Mouse (Mus musculus) kidney, embryonic 14.5 days (tissue): Measurements from ENCODE around the gene Il1f10. TPM values are rescaled to one million over a fixed set of nuclear protein-coding genes. Genes with fewer than 3 reads are reported as not detected.

Experiments
- ATAC-seq: fragments of 200-750 bp; cut with Nextera tagmentation; 2 replicates; pipeline ENCODE4 v1.8.0; 2017; ENCODE audit warnings: moderate number of reproducible peaks, mild to moderate bottlenecking, moderate TSS enrichment, moderate library complexity; ENCODE audit not compliant: low FRiP score, low TSS enrichment
- H3K27ac ChIP-seq: fragments of 300-500 bp; sonication (generic); 2 replicates; pipeline ENCODE4 v1.5.1; 2014; ENCODE audit warnings: low read depth, mild to moderate bottlenecking, low read length, moderate library complexity, mixed read lengths
- H3K27me3 ChIP-seq: fragments of 300-500 bp; sonication (generic); 2 replicates; pipeline ENCODE4 v1.6.1; 2014; ENCODE audit warnings: mild to moderate bottlenecking, low read length; ENCODE audit not compliant: control insufficient read depth, insufficient read depth
- H3K36me3 ChIP-seq: fragments of 300-500 bp; sonication (generic); 2 replicates; pipeline ENCODE4 v1.6.1; 2014; ENCODE audit warnings: low read length, mixed read lengths; ENCODE audit not compliant: control insufficient read depth, insufficient read depth
- H3K4me1 ChIP-seq: fragments of 300-500 bp; sonication (generic); 2 replicates; pipeline ENCODE4 v1.6.1; 2014; ENCODE audit warnings: low read length, mixed read lengths; ENCODE audit not compliant: control insufficient read depth, insufficient read depth
- H3K4me2 ChIP-seq: fragments of 300-500 bp; sonication (generic); replicated peaks from 2 replicates; pipeline ENCODE4 v1.6.1; 2014; ENCODE audit warnings: low read depth, mild to moderate bottlenecking, low read length
- H3K4me3 ChIP-seq: fragments of 300-500 bp; sonication (generic); 2 replicates; pipeline ENCODE4 v1.5.1; 2014; ENCODE audit warnings: mild to moderate bottlenecking, low read length
- H3K9ac ChIP-seq: fragments of 300-500 bp; sonication (generic); 2 replicates; pipeline ENCODE4 v1.6.1; 2014; ENCODE audit warnings: low read depth, mild to moderate bottlenecking, low read length, moderate library complexity
- H3K9me3 ChIP-seq: fragments of 300-500 bp; sonication (generic); 2 replicates; pipeline ENCODE4 v1.6.1; 2016; ENCODE audit warnings: low read length; ENCODE audit not compliant: control insufficient read depth
- WGBS: fragments of 180-500 bp; shearing (Covaris S2); extraction: QIAGEN DNeasy Blood & Tissue Kit; methylation state at CpG from one replicate; pipeline ENCODE4 v1.1.7; 2014; 5-methylcytosine and 5-hydroxymethylcytosine counted together
- polyA plus RNA-seq: library from polyadenylated mRNA; unstranded; fragments of >200 nt; fragmentation: Nextera tagmentation; extraction: Ambion mirVana; gene quantifications from 2 replicates; pipeline ENCODE4 v1.2.1, GENCODE M21; 2014

The Il1f10 gene
- polyA plus RNA-seq, 1 experiment from 2014 or later: not detected

DNA sequence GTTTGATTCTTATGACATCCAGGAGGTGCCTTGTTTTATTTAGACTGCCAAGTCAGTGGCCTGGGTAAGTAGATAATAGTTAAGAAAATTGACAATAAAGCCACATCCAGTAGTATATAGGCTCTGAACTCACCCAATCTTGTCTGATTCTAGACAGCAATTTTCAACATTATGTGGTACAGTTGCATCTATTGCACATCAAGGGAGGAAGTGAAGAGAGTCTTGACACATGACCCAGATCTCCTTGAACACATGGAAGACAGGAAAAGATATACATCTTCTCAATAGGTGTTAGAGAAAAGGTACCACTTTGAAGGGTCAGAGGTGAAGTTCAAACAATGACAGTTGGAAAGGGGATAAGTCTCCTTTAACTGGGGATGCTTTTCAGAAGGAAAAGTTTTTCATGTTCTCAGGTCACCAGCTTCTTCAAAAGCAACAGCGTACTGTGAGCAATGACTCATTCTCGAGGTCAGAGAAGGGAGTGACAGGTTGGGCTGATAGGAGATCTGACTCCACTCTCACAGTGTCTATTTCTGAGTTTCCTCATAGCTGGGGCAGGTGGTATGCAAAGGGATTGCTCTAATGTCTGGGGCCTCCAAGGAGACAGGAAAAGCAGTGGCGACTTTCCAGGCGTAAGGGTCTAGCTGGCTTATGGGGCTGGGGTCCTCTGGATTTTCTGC is 27.1 kb downstream of the Il1f10 start:
- Histone ChIP-seq H3K4me3 (no peak overlapping the region), H3K36me3 (no peaks in the 10 kb centered on the region), H3K9ac (no peak overlapping the region), H3K9me3 (no peaks in the 10 kb centered on the region), H3K27ac (no peak overlapping the region), H3K4me2 (no peak overlapping the region), H3K27me3 (no peaks in the 10 kb centered on the region), H3K4me1 (no peaks in the 10 kb centered on the region)
- WGBS: 80% methylated on average over 4 of the region's 4 CpGs
- ATAC-seq: no peak

DNA sequence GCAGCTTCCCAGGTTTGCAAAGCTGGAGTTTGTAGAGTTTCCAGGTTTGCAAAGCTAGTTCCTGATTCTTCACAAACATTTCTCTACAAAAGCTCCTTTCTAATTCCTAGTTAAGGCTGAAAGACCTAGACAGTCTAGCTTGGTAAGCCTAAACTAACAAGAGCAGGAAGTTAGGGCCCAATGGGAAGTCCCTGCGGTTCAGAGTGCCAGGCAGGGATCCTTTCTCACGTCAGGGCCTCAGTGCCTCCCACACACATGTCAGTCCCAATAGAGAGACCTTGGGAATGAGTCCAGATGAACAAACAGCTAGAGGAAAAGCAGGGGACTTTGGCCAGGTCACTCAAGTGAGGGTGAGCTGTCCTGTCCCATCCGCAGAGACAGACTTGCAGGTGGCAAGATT is 44.3 kb downstream of the Il1f10 start:
- no peak overlapping the region for H3K9ac ChIP-seq
- no peak for ATAC-seq
- H3K27me3 ChIP-seq: no peaks in the 10 kb centered on the region
- H3K36me3 ChIP-seq: no peaks in the 10 kb centered on the region
- WGBS: 24% methylated on average over 3 of the region's 3 CpGs
- H3K4me3 ChIP-seq: no peak overlapping the region
- no peak overlapping the region for H3K4me2 ChIP-seq
- H3K27ac ChIP-seq: no peak overlapping the region
- no peaks in the 10 kb centered on the region for H3K9me3 ChIP-seq
- H3K4me1 ChIP-seq: no peaks in the 10 kb centered on the region

DNA sequence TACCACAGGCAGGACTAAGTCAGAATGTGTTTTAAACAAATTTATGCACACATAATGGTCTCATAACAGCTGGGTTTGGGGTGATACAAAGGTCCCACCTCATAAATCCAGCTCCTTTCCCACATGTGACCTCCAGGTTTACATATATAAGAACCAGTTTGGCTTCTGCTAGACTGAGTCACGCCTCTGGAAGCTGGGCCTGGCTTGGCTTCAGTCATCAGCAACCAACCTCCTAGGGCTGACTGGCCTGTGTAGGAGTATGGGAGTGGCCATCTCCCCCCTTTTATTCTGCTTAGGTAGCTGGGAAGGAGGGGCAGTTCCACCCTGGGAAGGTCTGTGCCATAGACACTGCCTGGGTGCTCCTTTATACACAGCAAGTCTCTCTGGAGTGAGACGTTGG is 45.5 kb downstream of the Il1f10 start, which contains the start of gene Il1rn:
Gene Il1rn (plus strand): TSS at position 309 of the 400 bp plus-strand sequence.
- Histone ChIP-seq H3K4me2 (no peak within 1 kb of the TSS), H3K27me3 (no peaks in the 10 kb centered on the region), H3K4me3 (no peak within 1 kb of the TSS), H3K27ac (no peak within 1 kb of the TSS), H3K4me1 (no peaks in the 10 kb centered on the region), H3K36me3 (no peaks in the 10 kb centered on the region), H3K9ac (no peak within 1 kb of the TSS), H3K9me3 (no peaks in the 10 kb centered on the region)
- ATAC-seq: no peak
- 55% methylated on average over 2 of the region's 2 CpGs for WGBS

- H3K27me3 ChIP-seq: no peaks in the 10 kb centered on the region
- H3K36me3 ChIP-seq: no peaks in the 10 kb centered on the region
- H3K27ac ChIP-seq: no peak overlapping the region
- H3K4me1 ChIP-seq: no peaks in the 10 kb centered on the region
- no peak for ATAC-seq
- H3K4me3 ChIP-seq: no peak overlapping the region
- 78% methylated on average over 3 of the region's 3 CpGs for WGBS
- H3K9ac ChIP-seq: no peak overlapping the region
- H3K9me3 ChIP-seq: no peaks in the 10 kb centered on the region
- H3K4me2 ChIP-seq: no peak overlapping the region
These were observed 50.4 kb downstream of the Il1f10 start for GRCm38 (mm10) chr2:24341395-24341885.

Other genes starting within 250 kb of the Il1f10 start
- 1.3 and 1.5 TPM in 2 replicates for gene Hnmt, start 241.8 kb upstream of the Il1f10 start, polyA plus RNA-seq
- gene Tbpl2, start 194.6 kb upstream of the Il1f10 start, polyA plus RNA-seq: not detected in 2 replicates
- gene Il1f8, start 138.0 kb upstream of the Il1f10 start, polyA plus RNA-seq: not detected in 2 replicates
- not detected in 2 replicates for gene Il1f9, start 104.7 kb upstream of the Il1f10 start, polyA plus RNA-seq
- not detected in 2 replicates for gene Il1f6, start 75.8 kb upstream of the Il1f10 start, polyA plus RNA-seq
- not detected in 2 replicates for gene Il1f5, start 14.2 kb upstream of the Il1f10 start, polyA plus RNA-seq
- 0.60 and 1.5 TPM in 2 replicates for gene Il1rn, start 45.7 kb downstream of the Il1f10 start, polyA plus RNA-seq
- 1.1 and 4.6 TPM in 2 replicates for gene Psd4, start 76.4 kb downstream of the Il1f10 start, polyA plus RNA-seq
- gene Pax8, start 184.4 kb downstream of the Il1f10 start, polyA plus RNA-seq: 89.8 and 140 TPM in 2 replicates